Mouse (Mus musculus) embryonic facial prominence, embryonic 11.5 days (tissue): ENCODE measurements around the gene Stk33. TPM values are rescaled to one million over a fixed set of nuclear protein-coding genes. Genes with fewer than 3 reads are reported as not detected.

Experiments
- ATAC-seq: fragments of 200-750 bp; cut with Nextera tagmentation; replicated peaks from 2 replicates; pipeline ENCODE4 v1.8.0; 2017; ENCODE audit warnings: low read depth; ENCODE audit not compliant: insufficient number of reproducible peaks, low FRiP score, low TSS enrichment
- DNase-seq: peaks from one replicate; pipeline ENCODE4 v3.0.0-alpha.2; 2015; ENCODE audit warnings: low spot score
- H3K27ac ChIP-seq: fragments of 300-500 bp; sonication (generic); replicated peaks from 2 replicates; pipeline ENCODE4 v1.5.1; 2014; ENCODE audit warnings: mild to moderate bottlenecking, low read depth, low read length, control low read depth
- H3K27me3 ChIP-seq: fragments of 300-500 bp; sonication (generic); 2 replicates; pipeline ENCODE4 v1.6.1; 2014; ENCODE audit warnings: mild to moderate bottlenecking, low read length, moderate library complexity, mixed read lengths; ENCODE audit not compliant: control insufficient read depth, insufficient read depth
- H3K36me3 ChIP-seq: fragments of 300-500 bp; sonication (generic); replicated peaks from 2 replicates; pipeline ENCODE4 v1.6.1; 2014; ENCODE audit warnings: low read depth, mild to moderate bottlenecking, low read length, moderate library complexity, mixed read lengths; ENCODE audit not compliant: control insufficient read depth, insufficient read depth
- H3K4me1 ChIP-seq: fragments of 300-500 bp; sonication (generic); 2 replicates; pipeline ENCODE4 v1.6.1; 2014; ENCODE audit warnings: low read length, mixed read lengths; ENCODE audit not compliant: control insufficient read depth, insufficient read depth
- H3K4me2 ChIP-seq: fragments of 300-500 bp; sonication (generic); 2 replicates; pipeline ENCODE4 v1.6.1; 2014; ENCODE audit warnings: low read depth, mild to moderate bottlenecking, control low read depth, low read length, moderate library complexity
- H3K4me3 ChIP-seq: fragments of 300-500 bp; sonication (generic); 2 replicates; pipeline ENCODE4 v1.5.1; 2014; ENCODE audit warnings: low read depth, low read length, control low read depth
- H3K9ac ChIP-seq: fragments of 300-500 bp; sonication (generic); replicated peaks from 2 replicates; pipeline ENCODE4 v1.6.1; 2014; ENCODE audit warnings: mild to moderate bottlenecking, control low read depth, low read length
- H3K9me3 ChIP-seq: fragments of 300-500 bp; sonication (generic); replicated peaks from 2 replicates; pipeline ENCODE4 v1.6.1; 2016; ENCODE audit warnings: mild to moderate bottlenecking, low read length, inconsistent platforms, mixed read lengths; ENCODE audit not compliant: control insufficient read depth
- WGBS: fragments of 180-500 bp; shearing (Covaris S2); extraction: QIAGEN DNeasy Blood & Tissue Kit; methylation state at CpG from one replicate; pipeline ENCODE4 v1.1.7; 2014; 5-methylcytosine and 5-hydroxymethylcytosine counted together
- polyA plus RNA-seq: library from polyadenylated mRNA; unstranded; fragments of >200 nt; fragmentation: Nextera tagmentation; extraction: Ambion mirVana; gene quantifications from 2 replicates; pipeline ENCODE4 v1.2.1, GENCODE M21; 2014

The Stk33 gene
- 3.5 and 3.8 TPM in 2 replicates for polyA plus RNA-seq

GRCm38 (mm10) chr7:109438781-109439591 is at the start of gene Stk33:
Gene Stk33 (minus strand): TSS chr7:109439081.
- Histone ChIP-seq H3K4me2 (peak within 1 kb of the TSS; percentile 80), H3K27ac (no peak within 1 kb of the TSS), H3K9ac (peak within 1 kb of the TSS; percentile 69), H3K36me3 (no peaks in the 10 kb centered on the region), H3K4me3 (peak within 1 kb of the TSS; percentile 47), H3K4me1 (no peaks in the 10 kb centered on the region; the same call in 1 of the 2 replicates), H3K9me3 (no peaks in the 10 kb centered on the region), H3K27me3 (peaks cover 2% of the 10 kb centered on the region; the same call in 1 of the 2 replicates)
- ATAC-seq (peak; percentile 82), DNase-seq (peak; percentile 77)
- 1% methylated on average over 62 of the region's 62 CpGs for WGBS

- ATAC-seq: no peak
- Histone ChIP-seq H3K4me3 (no peak overlapping the region), H3K4me2 (no peak overlapping the region), H3K9ac (no peak overlapping the region), H3K36me3 (no peaks in the 10 kb centered on the region), H3K9me3 (no peaks in the 10 kb centered on the region), H3K27me3 (no peaks in the 10 kb centered on the region), H3K27ac (no peak overlapping the region), H3K4me1 (no peaks in the 10 kb centered on the region)
- DNase-seq: no peak
- 72% methylated on average over 5 of the region's 5 CpGs for WGBS
Observed at GRCm38 (mm10) chr7:109484221-109484620, 45.3 kb upstream of the Stk33 start.

- no peaks in the 10 kb centered on the region for H3K4me1 ChIP-seq
- no peak for ATAC-seq
- H3K9me3 ChIP-seq: no peaks in the 10 kb centered on the region
- no peak overlapping the region for H3K4me3 ChIP-seq
- DNase-seq: peak; percentile 35
- no peaks in the 10 kb centered on the region for H3K36me3 ChIP-seq
- 32% methylated on average over 7 of the region's 7 CpGs for WGBS
- H3K27ac ChIP-seq: no peak overlapping the region
- H3K9ac ChIP-seq: no peak overlapping the region
- no peaks in the 10 kb centered on the region for H3K27me3 ChIP-seq
- no peak overlapping the region for H3K4me2 ChIP-seq
Observed at GRCm38 (mm10) chr7:109480765-109481197, 41.9 kb upstream of the Stk33 start.

GRCm38 (mm10) chr7:109477926-109478325 is 39.0 kb upstream of the Stk33 start:
- H3K9me3 ChIP-seq: no peaks in the 10 kb centered on the region
- no peak overlapping the region for H3K4me2 ChIP-seq
- no peaks in the 10 kb centered on the region for H3K27me3 ChIP-seq
- no peak overlapping the region for H3K9ac ChIP-seq
- DNase-seq (no peak), ATAC-seq (no peak)
- H3K4me1 ChIP-seq: no peaks in the 10 kb centered on the region
- H3K27ac ChIP-seq: no peak overlapping the region
- WGBS: 83% methylated on average over 3 of the region's 3 CpGs
- no peak overlapping the region for H3K4me3 ChIP-seq
- no peaks in the 10 kb centered on the region for H3K36me3 ChIP-seq

GRCm38 (mm10) chr7:109470700-109471099 is 31.8 kb upstream of the Stk33 start:
- ATAC-seq: no peak
- WGBS: 74% methylated on average over 4 of the region's 4 CpGs
- no peak overlapping the region for H3K4me2 ChIP-seq
- DNase-seq: no peak
- no peaks in the 10 kb centered on the region for H3K36me3 ChIP-seq
- no peak overlapping the region for H3K27ac ChIP-seq
- no peak overlapping the region for H3K9ac ChIP-seq
- no peaks in the 10 kb centered on the region for H3K9me3 ChIP-seq
- H3K4me1 ChIP-seq: no peaks in the 10 kb centered on the region
- H3K4me3 ChIP-seq: no peak overlapping the region
- H3K27me3 ChIP-seq: no peaks in the 10 kb centered on the region

- Histone ChIP-seq H3K4me1 (no peaks in the 10 kb centered on the region), H3K27ac (no peak overlapping the region), H3K9ac (no peak overlapping the region), H3K27me3 (no peaks in the 10 kb centered on the region), H3K4me2 (no peak overlapping the region), H3K9me3 (no peaks in the 10 kb centered on the region), H3K4me3 (no peak overlapping the region), H3K36me3 (no peaks in the 10 kb centered on the region)
- WGBS: 61% methylated on average over 6 of the region's 6 CpGs
- DNase-seq: no peak
- ATAC-seq: no peak
Observed at GRCm38 (mm10) chr7:109468262-109468701, 29.4 kb upstream of the Stk33 start.

- WGBS: 48% methylated on average over 2 of the region's 2 CpGs
- ATAC-seq (no peak), DNase-seq (no peak)
- Histone ChIP-seq H3K36me3 (no peaks in the 10 kb centered on the region), H3K27me3 (no peaks in the 10 kb centered on the region), H3K4me2 (no peak overlapping the region), H3K4me3 (no peak overlapping the region), H3K27ac (no peak overlapping the region), H3K9me3 (no peaks in the 10 kb centered on the region), H3K9ac (no peak overlapping the region), H3K4me1 (no peaks in the 10 kb centered on the region)
Observed at GRCm38 (mm10) chr7:109467591-109467990, 28.7 kb upstream of the Stk33 start.

- Histone ChIP-seq H3K9me3 (no peaks in the 10 kb centered on the region), H3K4me2 (no peak overlapping the region), H3K4me3 (no peak overlapping the region), H3K27me3 (no peaks in the 10 kb centered on the region), H3K4me1 (no peaks in the 10 kb centered on the region), H3K9ac (no peak overlapping the region), H3K27ac (no peak overlapping the region), H3K36me3 (no peaks in the 10 kb centered on the region)
- DNase-seq (no peak), ATAC-seq (no peak)
- WGBS: 81% methylated on average over 8 of the region's 8 CpGs
Observed at GRCm38 (mm10) chr7:109460698-109461097, 21.8 kb upstream of the Stk33 start.
